Mouse (Mus musculus) kidney, postnatal 10 days (tissue): ENCODE results near the gene Oprm1.

Experiments
- DNase-seq: peaks from one replicate; pipeline ENCODE4 v3.0.0; 2021; ENCODE audit warnings: mixed read lengths

The Oprm1 gene

DNA sequence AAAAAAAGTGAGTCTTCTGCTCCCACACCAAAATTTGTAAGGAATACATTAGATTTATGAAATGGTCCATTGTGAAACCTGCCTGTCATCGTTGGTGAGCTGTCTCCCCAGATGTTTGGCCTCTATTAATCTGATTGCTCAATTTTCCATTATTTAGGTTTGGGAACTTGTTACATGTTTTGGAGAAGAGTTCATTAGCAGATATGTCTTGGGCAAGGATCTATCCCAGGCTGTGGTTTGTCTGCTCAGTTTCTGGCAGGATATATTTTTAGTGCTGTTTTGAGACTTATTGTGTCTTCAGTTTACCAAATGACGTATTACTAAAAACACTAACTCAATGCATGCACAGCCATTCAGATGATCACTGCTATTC is 289.6 kb downstream of the Oprm1 start:
- DNase-seq = no peak

DNA sequence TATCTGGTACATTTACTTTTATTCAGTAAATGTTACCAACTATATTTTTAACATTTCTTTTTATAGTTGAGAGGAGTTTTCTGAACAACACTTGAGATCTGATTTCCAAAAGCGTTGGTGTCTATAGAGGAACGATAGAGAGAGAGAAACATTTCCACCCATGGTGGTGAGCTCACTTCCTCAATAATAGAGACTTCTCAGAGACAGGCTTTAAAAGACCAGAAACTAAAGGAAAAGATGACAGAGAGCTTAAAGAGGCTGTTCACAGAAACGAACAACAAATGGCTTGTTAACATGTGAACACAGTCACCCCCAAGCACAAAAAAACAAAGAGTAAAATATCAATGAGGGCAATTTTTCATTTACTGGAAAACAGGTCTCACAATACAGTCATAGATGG is 291.6 kb downstream of the Oprm1 start:
- DNase-seq = no peak

DNA sequence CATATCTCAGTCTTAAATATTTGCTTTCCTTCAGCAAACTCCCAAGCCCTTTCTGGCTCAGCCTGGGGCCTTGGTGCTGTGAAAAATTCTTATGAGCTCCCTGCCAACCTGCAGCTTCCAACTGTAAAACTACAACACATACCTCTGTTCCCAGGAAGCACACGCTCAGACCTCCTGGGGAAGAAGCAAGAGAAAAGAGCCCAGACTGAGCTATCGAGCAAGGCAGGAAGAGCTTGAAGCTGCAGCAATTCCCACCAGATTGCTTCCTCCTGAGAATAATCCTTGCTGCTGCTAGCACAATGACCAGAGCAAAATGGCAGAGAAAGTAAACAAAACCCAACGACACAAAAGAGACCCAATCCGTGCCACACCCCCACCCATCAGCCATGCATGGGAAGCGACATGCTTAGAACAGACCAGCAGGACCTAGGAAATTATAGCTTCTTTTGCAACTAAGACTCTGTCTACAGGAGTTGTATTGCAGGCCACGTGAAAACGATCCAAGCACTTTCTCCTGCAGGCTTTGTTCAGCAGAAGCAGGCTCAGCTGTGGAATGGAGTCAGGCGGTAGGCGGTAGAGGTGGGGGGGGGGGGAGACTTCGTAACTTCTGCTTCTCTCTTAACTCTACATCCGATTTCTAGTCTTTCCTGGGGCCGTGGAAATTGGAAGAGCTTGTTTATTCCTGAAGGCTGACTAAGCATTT is 294.2 kb downstream of the Oprm1 start, which contains the start of gene Ipcef1:
TSS of gene Ipcef1 (minus strand) at position 164 of the 703 bp plus-strand sequence.
- peak; percentile 17 for DNase-seq

DNA sequence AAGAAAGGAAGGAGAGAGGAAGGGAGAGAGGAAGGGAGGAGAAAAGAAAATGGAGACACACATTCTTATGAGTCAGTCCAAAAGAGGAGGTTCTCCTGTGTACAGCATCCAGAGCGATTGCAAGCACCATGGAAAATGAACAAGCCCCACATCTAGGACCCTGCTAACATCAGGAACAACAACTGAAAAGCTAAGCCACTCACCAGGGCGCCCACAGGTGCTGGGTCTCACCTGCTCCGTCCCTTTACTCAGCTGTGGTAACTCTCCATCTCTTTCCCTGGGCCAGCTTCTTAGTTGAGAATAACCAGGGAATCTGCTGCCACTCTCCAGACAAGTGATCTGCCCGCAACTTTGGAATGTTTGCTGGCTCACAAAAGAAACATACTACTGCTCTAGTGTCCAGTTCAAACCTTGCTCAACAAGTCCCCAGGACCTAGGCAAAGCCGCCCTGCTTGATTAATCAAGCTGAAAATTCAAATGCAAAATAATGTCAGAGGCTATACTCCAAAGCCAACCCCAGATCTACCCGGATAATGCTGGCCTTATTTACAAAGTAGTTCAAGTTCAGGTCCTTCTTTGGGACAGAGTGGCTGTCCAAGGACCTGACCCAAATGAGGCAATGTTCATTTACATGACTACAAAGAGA is 296.4 kb downstream of the Oprm1 start:
- DNase-seq = peak; percentile 25

DNA sequence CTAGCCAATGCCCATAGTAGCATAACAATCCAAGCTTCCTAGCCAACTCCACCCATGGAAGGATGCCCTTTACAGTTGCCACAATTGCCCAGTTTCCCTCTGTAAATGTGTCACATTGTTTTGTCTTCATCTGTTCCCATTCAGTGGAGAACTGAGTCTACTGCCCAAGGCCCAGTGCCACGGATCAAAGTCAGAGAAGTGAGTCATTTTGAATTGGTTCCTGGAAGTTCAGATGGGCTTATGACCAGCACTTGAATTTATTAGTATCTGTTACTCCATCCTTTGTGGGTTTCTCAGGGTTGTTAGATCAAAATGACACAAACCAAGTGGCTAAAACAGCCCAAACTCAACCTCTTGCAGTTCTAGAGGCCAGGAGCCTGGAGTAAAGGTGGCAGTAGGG is 299.2 kb downstream of the Oprm1 start:
- DNase-seq = no peak

DNA sequence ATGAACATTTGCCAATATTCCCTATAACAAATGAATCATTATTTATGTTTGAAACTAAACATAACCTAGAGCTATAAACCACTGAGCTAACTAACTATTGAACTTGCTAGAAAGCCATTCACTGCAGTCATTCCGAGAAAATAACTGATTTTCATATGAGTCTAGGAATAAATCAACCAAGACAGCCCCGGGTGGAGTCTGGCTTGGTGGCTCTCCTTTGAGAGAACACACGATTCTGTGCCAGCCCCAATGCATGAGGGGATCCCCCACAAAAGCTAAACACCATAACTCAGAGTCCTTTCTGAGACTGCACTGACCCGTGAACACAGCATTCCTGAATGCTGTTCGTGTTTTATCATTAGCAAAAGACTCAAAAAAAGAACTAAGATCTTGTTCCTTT is 302.0 kb downstream of the Oprm1 start:
- DNase-seq = no peak

DNA sequence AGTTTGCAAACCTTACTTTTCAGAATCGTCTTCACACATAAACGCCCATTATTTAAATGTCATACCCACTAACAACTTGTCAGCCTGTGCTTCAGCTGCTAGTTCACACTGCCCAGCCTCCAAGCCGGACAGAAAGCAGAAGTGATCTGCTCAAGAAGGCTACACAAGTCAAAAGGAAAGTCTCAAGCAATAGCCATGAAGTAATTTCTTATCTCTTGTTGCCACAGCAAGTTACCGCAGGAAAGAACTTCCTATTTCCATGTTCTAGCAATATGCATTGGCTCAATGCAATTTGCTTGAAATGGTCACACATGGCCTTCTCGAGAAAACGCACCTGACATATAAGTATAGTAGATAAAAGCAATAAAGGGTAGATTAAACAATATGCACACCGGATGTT is 304.7 kb downstream of the Oprm1 start:
- no peak for DNase-seq

DNA sequence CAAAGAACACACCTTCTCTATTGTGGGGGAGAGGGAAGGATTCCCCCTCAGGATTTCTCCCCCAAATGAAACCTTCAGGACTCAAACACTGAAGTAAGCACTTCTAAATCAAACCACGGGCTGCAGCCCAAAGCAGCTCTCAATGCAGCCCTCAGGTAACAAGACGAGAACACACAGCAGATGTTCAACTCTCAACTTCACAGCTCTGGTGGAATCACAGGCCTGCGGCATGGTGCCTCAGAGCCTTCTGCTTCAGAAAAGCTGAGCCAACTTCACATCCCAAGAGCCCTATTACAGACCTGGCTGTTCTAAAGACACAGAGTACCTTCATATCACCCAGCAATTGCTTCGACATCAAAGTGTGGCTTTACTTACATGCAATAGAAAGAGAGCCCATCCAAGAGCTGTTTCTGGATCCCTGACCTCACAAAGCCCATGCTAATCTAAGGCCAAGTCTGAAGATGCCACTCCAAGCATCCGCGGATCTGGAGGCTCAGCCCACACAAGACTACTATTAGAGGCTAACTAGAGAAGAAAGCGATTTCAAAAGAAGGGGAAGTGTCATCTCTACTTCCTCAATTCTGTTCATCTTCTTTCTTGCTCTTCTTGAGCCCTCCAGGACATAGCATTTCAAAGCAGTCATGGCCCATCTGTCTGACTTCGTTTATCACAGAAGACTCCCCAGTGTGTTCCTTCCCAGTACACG is 305.6 kb downstream of the Oprm1 start:
- DNase-seq = no peak

DNA sequence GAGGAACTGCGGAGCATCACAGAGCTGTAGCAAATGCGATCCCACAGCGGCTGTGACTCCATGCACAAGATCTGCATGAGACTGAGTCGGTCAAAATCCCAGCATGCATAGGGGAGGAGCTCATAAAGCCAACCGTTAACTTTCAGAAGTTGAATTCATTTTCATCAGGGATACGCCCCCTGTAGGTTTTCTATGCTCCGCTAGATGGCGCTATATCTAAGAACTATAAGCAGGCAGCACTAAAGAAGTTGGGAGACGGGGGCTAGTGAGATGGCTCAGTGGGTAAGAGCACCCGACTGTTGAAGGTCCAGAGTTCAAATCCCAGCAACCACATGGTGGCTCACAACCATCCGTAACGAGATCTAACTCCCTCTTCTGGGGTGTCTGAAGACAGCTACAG is 310.3 kb downstream of the Oprm1 start:
- DNase-seq = no peak

DNA sequence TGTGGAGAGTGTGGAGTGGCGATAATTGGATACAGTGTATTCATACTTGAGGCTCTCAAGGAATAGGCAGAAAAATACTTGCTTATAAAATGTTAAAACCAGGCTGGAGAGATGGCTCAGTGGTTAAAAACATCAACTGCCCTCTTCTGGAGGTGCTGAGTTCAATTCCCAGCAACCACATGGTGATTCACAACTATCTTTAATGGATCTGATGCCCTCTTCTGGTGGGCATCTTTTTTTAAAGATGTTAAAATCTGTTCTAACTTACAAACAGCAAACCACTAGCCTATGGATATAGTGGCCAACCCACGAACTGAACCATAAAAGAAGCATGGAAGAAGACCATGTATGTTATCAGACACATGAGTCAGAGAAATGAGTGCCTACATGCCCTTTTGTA is 310.8 kb downstream of the Oprm1 start:
- DNase-seq = no peak

DNA sequence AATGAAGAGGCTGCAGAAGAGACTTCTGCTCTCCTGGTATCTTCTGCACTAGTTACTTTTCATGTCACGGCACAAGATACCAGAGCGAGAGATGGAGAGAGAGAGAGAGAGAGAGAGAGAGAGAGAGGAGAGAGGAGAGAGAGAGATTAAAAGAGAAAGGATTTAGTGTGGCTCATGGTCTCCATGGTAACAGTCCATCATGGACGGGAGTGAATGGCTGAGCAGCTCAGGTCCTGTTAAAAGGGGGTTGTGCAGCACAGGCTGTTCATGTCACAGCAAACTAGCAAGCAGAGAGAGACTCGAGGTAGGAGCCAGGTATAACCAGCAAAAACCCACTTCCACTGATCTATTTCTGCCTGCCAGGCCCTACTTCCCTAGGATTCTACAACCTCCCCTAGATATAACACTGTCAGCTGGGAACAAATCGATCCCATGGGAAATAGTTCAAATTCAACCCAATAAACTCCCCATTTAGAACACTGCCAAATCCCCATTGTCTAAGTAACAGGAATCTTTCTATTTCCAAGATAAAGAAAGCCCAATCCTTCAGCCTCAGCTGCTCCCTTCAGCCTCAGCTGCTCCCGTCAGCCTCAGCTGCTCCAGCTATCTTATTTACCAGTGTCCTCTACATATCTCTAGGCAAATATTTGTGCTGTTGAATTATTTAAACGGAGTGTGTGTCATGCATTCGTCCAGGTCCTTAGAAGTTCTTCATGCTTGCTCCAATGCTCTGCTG is 312.0 kb downstream of the Oprm1 start:
- no peak for DNase-seq

DNA sequence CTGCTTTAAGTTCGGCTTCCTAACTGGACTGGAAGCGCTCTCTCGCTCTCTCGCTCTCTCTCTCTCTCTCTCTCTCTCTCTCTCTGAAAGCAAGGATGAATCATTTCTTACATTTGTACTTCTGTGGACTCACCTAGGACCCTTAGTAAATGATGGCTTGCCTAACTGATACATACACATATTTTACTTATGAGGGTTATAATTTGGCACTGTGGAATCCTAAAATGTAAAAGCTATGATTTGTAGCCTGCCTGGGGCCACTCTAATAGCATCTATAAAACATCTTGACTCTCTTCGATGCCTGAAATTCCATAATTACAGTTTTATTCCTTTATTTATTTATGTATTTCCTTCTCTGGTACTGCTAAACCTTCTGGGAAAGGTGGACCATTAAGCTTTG is 312.6 kb downstream of the Oprm1 start:
- DNase-seq = no peak

DNA sequence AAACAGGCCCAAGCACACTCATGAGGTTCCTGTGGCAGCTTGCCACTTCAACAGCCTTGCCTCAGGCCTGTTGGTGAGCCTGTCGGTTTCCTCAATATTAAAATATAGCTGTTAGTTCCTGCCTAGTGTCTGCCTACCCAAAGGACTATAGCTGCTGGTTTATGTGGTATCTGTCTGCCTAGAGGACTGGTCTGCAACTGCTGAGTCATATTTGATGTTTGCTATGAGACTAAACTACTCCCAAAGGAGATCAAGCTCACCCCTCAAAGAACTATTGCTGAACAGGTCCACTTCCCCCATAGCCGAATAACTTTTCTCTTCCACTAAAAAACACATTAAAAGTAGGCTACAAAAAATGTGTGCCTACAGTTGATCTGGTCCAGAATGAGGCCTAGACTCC is 315.9 kb downstream of the Oprm1 start:
- DNase-seq = no peak

DNA sequence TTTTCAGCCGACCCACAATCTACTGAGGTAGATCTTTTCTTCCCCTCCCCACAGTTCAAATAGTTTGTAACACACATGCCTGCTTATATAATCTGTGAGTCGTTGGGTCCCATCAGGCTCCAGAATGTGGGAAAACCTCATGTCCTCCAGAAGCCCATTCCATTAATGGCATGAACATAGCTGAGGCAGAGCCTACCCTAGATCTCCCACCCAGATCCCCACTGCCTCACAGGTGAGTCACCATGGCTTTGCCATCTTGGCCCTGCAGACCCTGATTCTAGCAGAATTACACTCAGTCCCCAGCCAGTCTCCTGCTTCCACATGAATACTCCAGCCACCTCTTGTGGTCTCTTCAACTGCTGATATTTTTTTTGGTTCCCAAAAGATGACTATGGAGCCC is 317.4 kb downstream of the Oprm1 start:
- no peak for DNase-seq

DNA sequence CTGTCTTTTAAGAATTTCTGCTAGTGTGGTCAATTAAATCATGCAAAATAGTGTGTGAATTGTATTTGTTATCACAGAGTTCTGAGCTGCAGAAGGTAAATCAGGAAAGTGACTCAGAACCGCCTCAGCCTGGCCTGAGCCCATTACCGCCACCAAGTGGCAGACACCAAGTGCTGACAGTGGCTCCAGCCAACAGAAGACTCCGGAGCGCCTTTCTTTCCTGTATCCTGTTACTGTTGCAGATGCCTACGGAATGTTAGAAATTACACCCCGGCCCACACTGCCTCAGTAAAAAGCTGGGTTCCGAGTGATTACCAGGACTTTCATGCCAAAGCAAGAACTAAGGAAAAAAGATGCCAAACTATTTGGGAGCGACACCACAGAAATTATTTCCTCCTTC is 317.9 kb downstream of the Oprm1 start:
- DNase-seq = peak; percentile 89

DNA sequence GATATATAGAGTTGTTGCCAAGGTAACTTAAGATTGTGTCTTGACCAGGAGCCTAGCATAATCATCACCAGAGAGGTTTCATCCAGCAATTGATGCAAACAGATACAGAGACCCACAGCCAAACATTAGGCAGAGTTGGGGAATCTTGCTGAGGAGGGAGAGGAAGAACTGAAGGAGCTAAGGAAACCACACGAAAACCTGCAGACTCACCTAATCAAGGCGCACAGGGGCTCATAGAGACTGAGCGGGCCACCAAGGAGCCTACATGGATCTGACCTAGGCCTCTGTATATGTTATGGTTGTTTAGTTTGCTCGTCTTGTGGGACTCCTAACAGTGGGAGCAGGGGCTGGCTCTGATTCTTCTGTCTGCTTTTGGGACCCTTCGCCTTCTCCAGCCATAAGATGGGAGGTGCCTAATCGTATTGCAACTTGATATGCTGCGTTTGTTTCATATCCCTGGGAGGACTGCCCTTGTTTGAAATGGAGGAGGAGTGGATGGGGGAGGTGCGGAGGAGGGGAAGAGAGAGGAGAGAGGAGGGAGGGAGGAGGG is 318.4 kb downstream of the Oprm1 start:
- peak; percentile 60 for DNase-seq

DNA sequence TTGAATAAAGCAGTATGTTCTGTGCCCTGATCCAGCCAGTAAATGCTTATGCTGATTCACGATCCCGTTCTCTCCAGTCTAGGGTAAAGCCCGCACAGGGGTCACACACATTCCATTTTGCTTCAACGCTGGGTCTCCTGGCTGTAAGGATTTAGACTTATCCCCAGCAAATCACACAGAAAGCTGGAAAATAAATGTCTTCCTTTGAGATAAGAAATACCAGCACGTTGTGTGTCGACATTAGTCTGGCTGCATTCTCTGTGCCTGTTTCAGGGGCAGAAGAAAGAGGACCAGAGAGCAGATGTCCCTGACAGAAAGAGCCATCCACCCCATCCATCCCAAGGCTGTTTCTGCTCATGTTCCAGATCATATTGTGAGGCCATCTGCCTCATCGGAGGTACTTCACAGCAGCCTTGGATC is 319.1 kb downstream of the Oprm1 start:
- no peak for DNase-seq

DNA sequence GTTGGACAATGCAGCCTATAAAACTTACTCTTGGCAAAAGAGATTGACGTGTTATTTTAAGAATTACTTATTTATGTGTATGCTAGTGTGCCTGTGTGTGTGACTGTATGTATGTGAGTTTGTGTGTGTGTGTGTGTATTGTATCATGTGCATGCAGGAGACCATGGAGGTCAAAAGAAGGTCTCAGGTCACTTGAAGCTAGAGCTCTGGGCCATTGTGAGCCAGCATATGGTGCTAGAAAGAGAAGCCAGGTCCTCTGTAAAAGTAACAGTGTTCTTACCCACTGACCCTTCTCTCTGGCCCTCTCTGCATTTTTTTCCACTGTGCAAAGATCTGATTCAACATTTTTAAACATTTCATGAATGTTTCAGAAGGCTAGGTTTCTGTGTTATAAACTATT is 319.7 kb downstream of the Oprm1 start:
- no peak for DNase-seq
